Mouse (Mus musculus): ENCODE measurements around the gene Acot6.

The Acot6 gene

DNA sequence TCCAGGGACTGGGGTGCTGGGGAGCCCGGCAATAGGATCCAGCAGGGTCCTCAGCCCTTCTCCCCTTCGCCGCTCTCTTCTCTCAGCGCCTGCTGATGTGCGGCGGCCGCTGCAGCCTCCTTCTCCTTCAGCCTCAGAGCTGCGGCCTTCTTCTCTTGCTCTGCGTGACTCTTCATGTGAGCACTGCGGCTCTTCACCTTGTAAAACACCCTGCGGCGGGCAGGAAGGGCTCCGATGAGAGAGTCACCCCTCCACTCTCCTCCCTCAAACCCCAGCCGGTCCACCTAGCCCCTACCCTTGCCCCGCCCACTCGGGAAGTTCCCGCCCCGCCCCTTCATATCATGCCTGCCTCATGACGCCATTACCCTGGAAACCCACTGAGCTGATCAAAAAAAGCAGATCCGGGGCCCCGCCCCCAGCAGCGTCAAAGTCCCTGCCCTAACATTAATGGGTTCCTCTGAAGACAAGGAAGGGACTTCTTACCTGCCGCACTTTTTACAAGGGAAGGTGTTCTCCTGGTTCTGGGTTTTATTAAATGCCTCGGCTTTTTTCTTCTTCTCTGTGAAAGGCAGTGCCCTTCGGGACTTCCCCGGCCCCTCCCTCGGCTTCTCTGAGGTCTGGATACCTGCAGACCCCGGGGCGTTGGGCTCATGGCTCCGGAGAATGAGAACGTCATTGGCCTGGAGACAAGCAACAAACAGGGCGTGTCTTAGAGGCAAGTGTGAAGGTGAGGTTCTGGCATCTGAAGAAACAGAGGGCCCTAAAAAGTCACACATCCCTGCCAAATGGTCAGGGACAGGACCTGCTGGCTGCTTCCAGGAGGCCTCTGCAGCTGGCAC is 52.1 kb downstream of the Acot6 start:
- DNase-seq (ENCODE audit: low read depth, low spot score) = no peak

DNA sequence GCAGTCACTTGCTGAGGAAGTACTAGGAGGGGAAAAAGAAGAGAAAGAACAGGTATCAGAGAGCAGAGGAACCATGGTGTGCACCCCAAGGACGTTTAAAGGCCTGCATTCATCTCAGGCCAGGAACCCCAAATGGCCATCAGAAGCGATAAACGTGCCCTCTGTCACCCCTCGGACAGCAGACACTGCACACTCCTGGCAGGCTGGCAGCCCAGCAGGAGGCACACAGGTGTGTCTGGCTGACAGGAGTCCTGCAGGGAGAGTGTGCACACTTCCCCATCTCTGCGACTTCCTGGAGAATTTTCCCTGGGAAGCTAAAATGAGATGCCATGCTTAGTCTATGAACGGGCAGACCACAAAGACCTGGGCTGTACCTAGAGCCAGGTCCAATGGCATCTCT is 53.0 kb downstream of the Acot6 start:
- no peak for DNase-seq (ENCODE audit: low read depth, low spot score)

DNA sequence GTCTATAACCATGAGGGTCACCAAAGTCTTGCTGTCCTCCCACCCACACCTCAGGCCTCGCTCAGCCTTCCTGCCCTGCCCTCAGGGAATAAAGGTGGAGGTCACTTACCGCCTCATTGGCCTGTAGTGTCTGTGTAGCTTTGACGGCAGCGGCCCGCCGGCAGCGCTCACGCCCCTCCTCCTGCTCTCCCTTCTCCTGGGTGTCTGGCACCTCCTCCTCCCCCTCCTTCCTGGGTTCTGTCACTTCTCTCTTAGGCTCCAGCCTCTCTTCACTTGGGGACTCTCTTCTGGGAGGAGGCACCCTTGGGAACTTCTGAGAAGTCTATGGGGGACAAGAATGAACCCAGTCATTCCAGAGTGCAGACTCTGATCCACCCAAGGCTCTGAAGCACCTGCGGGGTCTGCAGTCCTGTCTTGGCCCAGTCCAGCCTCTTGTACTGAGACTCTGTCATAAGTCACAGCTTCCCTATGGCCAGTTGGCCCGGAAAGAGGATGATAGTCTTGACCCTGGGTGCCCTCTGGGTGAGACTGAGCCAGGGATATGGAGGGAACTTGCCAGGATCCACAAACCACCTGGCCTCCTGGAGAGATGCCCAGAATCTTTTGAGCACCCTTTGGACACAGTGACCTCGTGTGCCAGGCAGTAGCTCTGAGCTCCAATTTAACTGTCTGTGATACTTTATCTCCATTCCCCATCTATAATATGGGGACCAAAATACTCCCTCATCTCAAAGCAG is 54.5 kb downstream of the Acot6 start:
- peak; percentile 20 for DNase-seq (ENCODE audit: low read depth, low spot score)

DNA sequence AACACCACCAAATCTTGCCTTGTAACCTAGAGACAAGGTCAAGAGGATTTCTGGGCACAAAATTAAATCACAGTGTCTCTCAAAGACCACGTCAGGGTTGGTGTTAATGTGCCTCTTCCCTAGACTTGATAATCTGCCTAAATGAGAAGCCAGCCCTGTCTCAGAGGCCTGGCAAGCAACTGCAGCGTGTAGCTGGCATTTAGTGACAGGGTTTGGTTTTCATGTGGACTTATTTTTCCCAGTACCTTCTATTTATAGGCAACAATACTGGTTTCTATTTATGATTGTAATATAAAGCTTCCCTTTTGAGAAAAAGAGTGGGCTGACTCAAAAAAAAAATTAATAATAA is 55.0 kb downstream of the Acot6 start:
- DNase-seq (ENCODE audit: low read depth, low spot score) = no peak

DNA sequence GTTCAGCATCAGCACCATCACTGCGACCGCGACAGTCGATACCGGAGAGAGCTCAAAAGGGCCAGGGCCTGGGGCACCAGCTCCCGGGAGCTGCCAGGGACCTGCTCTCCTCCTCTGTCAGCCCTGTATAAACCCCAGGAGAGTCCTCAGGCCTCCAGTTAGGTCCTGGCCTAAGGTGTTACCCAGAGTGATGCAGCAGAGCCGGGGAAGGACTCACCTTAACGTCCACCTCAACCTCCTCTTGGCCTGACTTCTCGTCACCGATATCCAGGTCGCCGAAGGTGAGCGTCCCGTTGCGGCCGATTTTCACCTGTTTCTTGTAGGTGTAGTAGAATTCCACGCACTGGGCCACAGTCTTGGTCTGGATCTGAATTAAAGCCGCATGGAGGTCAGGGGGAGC is 55.8 kb downstream of the Acot6 start:
- no peak for DNase-seq (ENCODE audit: low read depth, low spot score)

DNA sequence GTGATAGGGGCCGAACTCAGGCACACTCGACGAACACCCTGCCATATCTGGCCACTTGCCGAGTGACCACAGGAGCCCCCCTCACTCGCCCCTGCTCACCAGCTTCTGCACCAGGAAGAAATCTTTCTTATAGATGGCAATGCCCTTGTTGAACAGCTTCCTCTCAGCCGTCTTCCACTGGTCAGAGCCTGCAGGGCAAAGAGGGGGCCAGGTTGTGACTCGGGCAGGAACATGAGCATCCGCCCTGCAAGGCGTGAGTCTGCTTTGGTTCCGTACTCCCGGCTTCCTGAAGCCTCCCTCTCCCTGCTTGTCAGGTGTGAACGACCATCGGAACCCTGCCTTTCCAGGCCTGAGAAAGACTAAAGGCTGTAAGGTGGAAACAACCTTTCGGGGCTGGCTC is 57.7 kb downstream of the Acot6 start:
- no peak for DNase-seq (ENCODE audit: low read depth, low spot score)

DNA sequence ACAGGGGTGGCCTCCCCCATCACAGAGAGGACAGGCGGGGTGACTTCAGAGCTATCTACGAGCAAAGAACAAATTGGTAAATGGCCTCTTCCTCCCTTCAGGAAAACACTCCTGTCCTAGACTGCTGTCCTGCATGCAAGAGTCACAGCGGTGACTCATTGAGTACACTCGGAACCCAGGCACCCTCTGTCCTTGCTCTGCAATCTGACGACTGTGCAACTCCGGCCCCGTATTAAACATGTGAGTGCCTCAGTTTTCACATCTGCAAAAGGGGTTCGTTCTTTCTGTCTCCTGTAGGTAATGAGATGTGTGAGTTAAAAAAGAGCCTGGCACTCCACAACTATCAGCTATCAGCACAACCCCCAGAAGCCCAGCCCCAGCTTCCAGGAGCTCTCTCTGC is 60.0 kb downstream of the Acot6 start:
- DNase-seq (ENCODE audit: low read depth, low spot score) = no peak
